Mouse (Mus musculus): ENCODE results near the gene H2afy.
"Not testable (repeated sequence)": the region's sequence is repeated elsewhere in the genome, so short reads cannot be mapped to it uniquely, and the experiment has no call there.

H2afy gene

GRCm38 (mm10) chr13:56069643-56070042 lies 66.5 kb downstream of the H2afy start:
- DNase-seq = no peak

DNA sequence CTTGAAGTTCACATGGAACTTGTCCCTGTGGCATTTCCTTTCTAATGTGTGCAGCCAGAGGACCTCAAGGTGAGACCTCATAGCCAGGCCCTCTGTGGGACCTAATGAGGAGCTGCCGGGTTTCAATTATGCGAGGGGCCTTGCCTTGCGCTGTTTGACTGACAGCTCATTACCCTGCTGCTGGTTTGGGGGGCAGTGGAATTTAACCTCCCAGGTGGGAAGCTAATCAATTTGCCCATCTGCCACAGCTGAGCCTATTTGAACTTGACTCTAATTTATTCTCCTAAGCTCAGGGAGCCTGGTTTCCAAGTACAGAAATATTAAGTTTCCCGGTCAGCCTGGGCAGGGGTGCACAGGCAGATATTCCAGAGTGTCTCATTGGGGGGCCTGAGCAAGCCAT lies 67.6 kb downstream of the H2afy start:
- no peak for DNase-seq

DNA sequence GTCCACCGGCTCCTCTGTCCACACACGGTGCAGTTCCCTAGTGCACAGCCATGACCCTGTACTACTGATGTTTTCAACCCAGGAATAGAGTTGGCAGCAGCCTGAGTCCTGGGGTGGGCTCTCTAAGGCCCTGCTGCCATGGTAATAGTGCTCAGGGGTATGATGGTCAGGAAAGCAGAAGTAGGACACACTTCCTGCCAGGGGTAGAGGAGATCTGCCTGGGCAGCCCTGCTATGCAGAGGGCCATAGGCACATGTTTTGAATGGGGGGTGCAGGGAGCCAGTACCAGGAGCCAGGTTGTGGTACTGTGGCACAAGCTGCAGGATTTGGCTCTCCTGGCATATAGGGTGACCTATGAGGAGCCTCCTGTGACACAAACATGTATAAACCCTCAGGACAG lies 69.3 kb downstream of the H2afy start:
- no peak for DNase-seq

DNA sequence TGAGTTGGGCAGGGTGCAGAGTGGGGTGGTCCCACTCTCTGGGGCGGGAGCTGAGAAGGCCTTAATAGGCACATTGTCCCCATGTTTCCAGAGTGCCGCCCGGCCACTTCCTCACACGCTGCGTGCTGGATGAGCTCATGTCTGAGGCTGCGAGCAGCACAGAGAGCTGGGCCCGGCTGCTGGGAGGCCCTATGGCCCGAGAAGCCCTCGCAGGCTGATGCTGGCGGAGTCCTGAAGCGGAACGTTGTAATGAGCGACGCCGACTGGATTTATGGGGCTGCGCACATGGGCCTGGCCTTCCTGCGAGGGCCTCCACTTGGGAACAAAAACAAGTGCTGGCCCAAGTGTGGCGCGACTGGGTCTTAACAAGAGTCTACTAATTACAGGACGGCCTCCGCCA lies 70.0 kb downstream of the H2afy start:
- no peak for DNase-seq

DNA sequence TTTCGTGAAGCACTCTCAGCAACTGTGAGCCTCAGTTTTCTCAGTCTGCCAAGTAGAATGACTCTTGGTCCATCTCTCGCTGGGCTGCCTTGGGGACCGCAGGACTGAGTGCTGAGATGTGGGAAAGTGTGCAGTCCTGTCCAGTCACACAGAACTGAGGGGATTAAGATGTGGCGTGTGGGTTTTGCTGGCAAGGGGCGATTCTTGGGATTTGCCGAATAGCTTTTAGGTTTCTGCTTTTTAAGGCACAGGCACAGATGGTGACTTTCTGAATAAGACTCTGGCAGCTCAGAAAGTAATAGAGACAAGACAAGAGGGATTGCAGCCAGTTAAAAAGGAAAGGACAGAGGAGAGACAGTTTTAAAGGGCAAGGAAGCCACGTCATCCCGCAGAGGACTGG lies 78.4 kb downstream of the H2afy start:
- DNase-seq = no peak

DNA sequence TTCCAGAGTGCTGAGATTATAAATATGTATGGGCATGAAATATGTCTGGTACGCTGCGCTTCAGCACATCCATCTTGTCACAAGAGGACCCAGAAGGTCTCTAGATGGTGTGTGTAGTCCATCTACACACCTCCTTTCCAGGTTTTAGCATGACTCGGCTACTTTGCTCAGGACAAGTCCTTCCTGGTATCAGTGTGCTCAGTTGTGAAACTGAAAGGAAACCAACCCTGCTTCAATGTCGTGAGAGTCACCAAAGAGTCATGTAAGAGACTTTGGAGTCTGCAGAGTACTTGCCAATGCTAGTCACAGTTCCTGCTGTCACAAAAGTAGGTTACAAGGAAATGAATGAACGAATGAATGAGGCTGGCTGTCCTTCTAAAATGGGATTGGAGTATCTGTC lies 80.4 kb downstream of the H2afy start:
- no peak for DNase-seq

DNA sequence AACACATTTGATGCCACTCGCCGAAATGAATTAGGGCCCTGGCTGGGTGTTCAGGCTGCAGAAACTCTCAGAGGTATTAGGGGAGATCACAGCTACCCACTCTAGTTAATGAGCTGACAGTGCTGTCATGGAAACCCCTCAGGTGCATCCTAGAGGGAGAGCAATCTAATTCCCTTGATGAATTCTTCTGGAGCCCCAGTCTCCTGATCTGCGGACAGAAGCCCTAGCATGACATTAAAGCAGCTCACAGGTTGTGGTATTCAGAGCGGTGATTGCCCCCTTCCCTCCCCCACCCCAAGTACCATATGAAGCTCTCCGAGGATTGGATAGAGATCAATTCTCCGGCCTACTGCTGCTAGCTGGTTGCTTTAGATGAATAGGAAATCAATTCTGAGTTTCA lies 82.1 kb downstream of the H2afy start:
- no peak for DNase-seq

GRCm38 (mm10) chr13:56052781-56053180 lies 83.4 kb downstream of the H2afy start:
- no peak for DNase-seq

DNA sequence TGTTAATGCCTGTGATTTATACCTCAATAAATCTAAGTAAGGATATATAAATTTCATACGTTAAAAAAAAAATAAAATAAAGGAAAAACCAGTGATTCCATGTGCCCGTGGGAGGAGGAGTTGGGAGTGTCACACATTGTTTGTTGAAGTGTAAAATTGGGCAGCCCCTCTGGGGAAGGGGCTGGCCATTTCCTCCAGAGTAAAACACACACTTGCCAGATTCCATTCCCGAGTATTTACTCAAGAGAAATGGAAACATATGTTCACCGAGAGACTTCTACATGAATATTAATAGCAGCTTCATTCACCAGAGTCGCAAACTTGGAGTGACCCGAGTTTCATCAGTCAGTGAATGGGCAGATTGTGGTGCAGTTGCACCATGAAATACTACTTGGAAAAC lies 85.9 kb downstream of the H2afy start:
- no peak for DNase-seq

- no peak for DNase-seq
Observed at GRCm38 (mm10) chr13:56042221-56042620, 93.9 kb downstream of the H2afy start.

- DNase-seq = no peak
Observed at GRCm38 (mm10) chr13:56040621-56041020, 95.5 kb downstream of the H2afy start.

DNA sequence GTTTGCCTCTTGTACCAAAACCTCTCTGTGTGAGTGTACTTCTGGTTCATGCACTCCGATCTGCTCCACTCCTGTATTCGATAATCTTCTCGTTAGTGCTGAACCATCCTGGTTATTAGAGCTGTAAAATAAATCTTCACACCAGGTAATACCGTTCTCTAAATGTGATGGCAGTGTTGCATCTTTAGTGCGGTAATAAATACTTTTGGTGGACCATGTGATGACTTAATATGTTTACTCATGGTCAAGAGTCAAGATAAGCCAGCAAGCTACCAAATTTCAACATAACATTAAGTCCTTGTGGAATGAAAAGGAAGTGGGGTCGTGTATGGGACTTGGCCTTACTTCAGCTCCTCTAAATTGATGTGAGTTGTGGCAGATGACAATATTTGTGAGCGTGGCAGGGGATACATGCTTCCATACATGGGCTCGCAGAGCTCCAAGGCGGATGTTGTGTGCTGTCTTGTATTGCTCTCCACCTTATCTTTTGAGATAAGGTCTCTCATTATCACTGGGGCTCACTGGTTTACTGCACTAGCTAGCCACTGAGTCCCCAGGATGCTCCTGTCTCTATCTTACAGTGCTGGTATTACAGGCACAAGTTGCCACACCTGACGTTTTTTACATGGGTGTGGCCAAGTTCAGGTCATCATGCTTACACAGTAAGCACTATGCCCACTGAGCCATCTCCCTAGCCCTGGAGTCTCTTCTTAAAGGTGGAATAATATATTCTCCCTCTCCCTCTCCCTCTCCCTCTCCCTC lies 96.4 kb downstream of the H2afy start:
- no peak for DNase-seq

GRCm38 (mm10) chr13:56029006-56029405 lies 107.2 kb downstream of the H2afy start:
- no peak for DNase-seq

GRCm38 (mm10) chr13:56027996-56028395 lies 108.2 kb downstream of the H2afy start:
- not testable (repeated sequence) for DNase-seq

GRCm38 (mm10) chr13:56026623-56027022 lies 109.5 kb downstream of the H2afy start:
- DNase-seq = no peak

DNA sequence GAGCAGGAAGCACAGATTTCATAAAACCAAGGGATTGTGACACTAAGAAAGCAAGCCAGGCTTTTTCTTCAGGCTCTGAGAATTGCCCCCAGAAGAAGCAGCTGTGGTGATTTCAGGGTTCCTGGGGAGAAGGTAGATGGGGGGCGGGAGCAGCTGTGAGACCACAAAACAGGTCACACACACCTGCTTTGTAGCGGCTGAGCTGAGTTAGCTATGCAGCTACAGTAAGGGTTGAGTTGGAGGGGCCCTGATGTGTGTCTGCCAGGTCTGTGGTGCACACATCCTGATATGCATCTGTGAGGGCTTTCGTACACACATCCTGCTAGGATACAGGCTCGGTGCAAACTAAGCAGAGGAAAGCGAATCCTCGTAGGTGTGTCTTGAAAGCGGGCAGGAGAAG lies 110.1 kb downstream of the H2afy start:
- DNase-seq = peak; percentile 74

DNA sequence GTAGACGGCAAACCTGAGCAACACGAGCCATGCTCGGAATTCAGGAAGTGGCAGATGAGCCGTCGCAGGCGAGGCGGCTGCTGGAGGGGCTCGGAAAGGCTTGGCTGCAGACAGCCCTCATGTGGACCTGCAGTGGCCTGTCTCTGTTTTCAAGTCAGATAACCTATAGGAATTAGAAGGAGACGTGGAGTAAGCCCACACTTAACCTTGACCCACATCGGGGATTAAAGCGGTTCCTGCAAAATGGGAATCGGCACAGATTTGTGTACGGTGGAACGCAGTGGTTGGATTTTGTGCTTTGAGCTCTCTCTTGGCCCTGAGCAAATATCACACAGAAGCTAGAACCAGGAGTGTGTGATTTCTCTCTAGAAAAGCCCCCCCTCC lies 111.1 kb downstream of the H2afy start:
- no peak for DNase-seq

GRCm38 (mm10) chr13:56024410-56025026 lies 111.6 kb downstream of the H2afy start:
- DNase-seq = no peak
